Mouse (Mus musculus): Measurements from ENCODE around the gene Orc5.

Orc5 gene

GRCm38 (mm10) chr5:22550033-22550551, at the start of gene Orc5:
Gene Orc5, minus strand, starts transcription at chr5:22550429.
- DNase-seq, result peak; percentile 93

GRCm38 (mm10) chr5:22596981-22597380, 46.8 kb upstream of the Orc5 start:
- DNase-seq, result no peak

GRCm38 (mm10) chr5:22589370-22589966, 39.2 kb upstream of the Orc5 start:
- no peak for DNase-seq

DNA sequence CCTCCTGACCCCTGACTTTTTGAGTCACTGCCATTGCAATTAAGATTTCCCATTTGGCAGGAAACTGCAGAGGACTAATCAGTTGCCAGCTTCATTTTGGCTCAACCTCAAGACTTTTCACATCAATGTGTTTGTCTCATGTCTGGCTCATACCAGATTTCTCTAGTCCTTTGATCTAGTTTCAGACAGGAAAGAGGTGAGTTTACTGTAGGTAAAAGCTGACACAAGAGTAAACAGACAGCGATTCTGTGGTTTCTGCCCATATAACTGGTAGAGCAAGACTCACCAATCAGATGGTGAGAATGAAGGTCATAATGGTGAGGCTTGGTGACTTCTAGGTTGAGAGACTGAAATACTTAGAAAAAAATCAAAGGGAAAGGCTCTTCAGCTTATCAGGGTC, 37.3 kb upstream of the Orc5 start:
- no peak for DNase-seq

DNA sequence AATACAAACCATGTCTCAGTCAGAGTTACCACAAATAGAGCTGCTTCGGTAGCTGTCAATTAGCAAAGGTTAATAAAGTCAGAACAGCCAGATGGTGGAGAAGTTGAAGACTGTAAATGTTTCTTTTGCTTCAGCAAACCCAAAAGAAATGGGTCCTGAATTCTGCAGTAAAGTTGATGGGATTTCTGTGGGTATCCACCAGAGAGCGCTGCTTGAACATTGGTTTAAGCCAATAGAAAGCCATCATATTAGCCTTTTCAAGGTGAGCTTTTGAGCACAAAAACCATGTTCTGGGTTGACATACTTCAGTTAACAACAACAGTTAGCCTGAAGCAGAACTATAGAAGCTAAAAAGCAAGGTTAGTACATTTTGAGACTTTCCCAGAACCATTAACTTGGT, 34.3 kb upstream of the Orc5 start:
- no peak for DNase-seq

DNA sequence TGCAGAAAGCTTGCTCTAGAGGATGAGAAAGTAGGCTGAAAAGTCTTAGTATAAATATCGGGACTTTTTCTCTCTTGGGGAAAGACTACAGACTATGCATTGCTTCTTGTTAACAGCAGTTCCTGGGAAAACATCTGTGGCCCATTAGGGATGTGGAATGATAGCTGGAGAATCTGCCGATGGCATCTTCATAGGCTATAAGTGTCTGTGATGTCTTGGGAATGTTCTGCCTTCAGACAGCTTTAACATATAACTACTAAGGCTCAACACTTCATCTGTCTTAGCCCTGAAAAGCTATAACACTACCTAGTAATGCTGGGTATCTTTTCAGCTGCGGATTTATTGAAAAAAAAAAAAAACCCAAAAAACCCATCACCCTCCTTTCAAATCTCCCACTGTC, 27.8 kb upstream of the Orc5 start:
- no peak for DNase-seq

DNA sequence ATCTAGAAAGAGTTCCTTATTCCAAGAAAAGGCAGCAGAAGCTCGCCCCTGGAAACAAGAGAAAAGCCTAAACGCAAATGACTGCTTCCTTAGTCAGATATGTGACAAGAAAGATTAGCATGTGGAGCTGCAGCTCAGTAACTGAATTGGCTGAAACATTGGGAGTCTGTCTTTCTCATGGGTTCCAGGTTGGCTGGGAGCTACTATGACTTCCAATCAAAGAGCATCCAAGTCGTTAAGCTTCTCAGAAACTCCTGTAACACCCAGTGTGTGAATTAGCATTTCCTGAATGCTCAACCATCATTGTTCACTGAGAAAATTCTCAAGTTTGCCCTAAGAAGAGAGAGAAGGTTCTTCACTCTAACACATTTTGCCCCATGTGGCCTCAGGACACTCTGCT, 24.5 kb upstream of the Orc5 start:
- DNase-seq, result no peak

- DNase-seq, result no peak
These were observed 23.9 kb upstream of the Orc5 start for GRCm38 (mm10) chr5:22574161-22574560.

GRCm38 (mm10) chr5:22573696-22574095, 23.5 kb upstream of the Orc5 start:
- no peak for DNase-seq

- no peak for DNase-seq
These were observed 22.7 kb upstream of the Orc5 start for GRCm38 (mm10) chr5:22572881-22573280.

DNA sequence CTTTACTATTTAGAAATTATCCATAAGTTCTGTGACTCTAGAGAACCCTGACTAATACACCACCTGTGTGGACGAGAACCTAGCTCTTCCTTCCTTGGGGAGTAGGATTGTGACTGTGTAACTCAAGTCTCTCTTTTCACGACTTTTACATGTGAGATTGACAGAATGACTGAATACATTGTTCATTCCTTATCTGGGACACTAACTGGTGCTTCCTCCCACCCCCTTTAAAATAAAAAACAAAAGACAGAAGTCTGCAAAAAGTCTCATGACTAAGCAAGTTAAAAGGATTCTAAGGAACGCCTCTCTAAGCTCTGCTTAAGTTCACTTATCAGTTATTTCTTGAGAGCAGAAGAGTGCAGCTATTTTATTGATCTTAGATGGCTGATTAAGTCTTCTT, 22.2 kb upstream of the Orc5 start:
- no peak for DNase-seq

DNA sequence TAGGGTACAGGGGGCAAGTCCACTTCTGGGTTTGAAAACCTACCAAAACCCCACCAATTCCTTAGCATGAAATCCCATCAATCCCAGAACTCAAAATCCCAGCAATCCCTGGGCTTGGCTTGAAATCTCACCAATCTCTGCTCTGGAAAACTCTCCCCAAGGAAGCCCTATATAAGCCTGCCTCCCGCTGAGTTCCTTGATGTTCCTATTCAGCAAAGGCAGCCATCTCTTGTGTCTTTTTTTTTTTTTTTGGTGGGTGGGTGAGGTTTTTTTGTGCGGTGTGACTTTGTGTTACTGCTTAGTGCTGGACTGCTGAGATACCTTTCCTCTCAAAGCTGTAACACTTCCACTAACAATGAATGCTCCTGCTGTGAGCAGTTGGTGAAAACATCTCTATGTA, 15.5 kb upstream of the Orc5 start:
- no peak for DNase-seq

GRCm38 (mm10) chr5:22559801-22560200, 9.6 kb upstream of the Orc5 start:
- DNase-seq, result no peak

GRCm38 (mm10) chr5:22557491-22558113, 7.4 kb upstream of the Orc5 start:
- no peak for DNase-seq

DNA sequence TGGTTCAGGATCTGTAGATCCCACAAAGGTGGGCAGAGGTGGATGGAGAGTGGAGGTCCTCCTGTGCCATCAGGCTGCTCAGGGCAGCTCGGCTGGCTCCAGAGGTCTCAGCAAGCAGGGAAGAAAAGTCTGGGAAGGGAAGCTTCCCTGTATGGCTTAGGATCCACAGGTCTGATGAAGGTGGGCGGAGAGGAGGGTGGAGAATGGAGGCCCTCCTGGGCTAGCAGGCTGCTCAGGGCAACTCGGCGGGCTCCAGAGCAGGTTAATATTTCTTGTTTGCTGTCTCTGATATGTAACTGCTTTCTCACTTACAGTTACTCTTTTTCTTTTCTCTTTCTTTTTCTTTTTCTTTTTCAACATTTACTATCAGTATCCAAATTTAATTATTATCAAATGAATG, 6.5 kb upstream of the Orc5 start:
- no peak for DNase-seq

DNA sequence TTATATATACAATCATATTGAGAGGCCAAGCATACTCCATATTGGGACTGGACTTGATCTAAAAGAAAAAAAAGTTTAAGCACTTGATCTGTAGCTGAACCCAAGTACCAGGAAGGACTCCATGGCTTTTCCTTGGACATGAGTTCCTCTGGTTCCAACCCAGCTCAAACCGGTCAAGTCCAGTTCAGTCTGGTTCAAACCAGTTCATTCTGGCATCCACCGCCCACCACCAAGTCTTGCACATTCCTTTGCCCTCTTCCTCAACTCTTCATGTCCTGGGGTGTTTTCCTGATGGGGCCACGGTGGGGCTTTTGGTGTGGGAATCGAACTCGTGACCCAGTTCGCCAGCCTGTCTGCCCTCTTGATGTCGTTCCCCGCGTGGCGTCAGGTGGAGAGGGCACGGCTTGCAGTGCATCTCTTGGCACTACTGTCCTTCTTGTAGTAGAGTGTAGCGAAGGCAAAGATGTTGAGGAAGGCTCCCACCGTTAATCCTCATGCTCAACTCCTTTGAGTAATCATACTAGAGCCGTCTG, 2.1 kb upstream of the Orc5 start:
- DNase-seq, result no peak

DNA sequence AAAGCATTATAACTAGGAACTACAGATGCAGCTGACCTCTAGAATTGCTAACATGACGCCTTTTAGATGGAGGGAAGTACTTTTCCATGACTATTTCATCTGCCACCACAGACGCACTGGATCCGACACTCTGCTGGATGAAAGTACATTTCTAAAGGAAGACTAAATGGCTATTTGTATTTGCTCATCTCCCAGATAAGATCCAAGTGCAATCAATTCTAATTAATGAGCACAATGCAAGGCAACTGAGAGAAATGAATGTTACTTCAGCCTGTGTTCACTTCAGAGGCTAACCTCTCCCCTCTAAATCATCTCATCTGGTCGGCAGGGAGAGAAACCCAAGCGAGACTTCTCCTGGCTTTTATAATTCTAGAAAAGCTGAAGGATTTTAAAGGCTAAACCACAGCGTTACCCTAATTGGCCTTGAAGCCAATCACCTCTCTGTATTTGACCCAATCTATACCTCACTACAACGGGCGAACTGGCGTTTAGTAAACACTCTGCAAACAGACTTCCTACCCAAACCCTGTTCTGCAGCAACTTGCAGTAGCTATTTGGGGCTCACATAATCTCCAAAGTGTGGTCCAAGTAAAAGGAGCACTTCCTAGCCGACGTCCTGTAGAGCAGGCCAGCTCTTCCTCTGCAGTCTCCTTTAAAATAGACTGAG, 730 bp downstream of the Orc5 start:
- DNase-seq, result no peak

GRCm38 (mm10) chr5:22548556-22549161, 1.6 kb downstream of the Orc5 start:
- DNase-seq, result no peak

DNA sequence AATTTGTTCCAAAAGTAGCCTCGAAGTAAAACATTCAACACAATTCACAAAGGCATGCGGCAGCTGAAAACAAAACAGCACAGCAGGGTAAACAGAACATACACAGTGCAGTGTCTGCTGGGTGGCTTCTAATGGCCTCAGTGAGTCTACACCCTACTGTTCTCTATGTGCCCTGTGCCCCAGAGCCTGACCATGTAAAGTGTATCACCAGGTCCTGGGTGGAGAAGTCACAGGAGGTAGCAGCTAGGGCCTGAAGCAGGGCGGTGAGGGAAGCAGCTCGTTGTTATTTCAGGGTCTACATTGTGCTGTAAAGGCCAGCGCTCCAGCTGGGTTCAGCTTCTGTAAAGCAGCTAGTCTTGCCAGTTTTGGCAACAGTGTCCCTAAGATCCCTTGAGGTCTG, 3.7 kb downstream of the Orc5 start:
- no peak for DNase-seq

DNA sequence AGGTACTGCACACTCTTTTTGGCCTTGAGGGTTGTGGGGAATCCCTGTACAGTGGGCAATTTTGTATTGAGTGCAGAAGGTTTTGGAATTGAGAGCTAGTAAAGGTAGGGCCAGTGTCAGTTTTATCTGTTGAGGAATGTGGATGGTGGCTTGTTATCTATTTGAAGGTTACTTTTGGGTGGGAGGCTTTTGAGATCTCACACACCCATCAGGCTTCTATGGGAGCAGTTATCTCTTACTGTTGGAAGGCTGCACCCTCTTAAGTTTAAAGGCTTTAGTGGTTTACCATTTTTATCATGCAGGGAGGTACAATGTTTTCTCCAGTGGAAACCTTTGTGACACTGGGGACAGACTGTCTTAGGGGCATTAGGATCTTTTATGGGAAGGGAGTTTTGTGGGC, 4.9 kb downstream of the Orc5 start:
- DNase-seq, result no peak

DNA sequence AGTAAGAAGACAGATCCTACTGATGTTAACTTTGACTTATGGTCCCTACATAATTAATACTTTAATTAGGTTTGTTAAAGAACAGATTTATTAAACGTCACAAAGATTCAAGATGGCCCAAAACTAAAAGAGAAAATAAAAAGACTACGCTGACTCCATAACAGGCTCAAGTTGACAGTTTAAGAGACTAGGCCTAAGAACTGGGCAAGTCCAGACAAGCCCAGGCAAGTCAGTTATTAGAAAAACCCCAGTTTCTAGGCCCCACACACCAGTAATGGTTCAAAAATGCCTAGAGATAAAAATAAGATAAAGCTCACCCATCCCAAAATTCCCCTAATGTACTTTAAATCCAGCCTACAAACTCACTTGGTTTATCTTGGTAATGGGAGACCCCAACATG, 7.6 kb downstream of the Orc5 start:
- DNase-seq, result no peak

- DNase-seq, result no peak
These were observed 11.1 kb downstream of the Orc5 start for GRCm38 (mm10) chr5:22538996-22539600.

DNA sequence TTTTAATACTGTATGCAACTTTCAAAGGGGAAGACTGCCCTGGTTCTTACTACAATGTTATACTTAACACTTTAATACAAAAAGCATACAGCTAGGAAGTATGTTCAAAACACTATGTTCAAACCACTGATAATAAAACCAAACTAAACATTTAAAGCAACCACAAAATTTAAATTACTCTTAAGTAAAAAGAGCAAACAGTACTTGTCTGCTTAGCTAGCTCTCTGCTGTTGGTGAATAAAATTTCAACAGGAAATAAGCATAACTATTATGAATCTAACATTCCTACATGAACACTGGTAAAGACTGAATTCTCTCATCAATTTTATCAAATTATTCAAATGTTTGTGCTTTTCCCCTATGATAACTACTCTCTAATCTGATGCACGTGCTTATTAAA, 13.5 kb downstream of the Orc5 start:
- DNase-seq, result no peak

All from cerebellum, adult 11 months (tissue).